Mouse (Mus musculus) lung, embryonic 16.5 days (tissue): Measurements from ENCODE around the gene Pcdh15. TPM values are rescaled to one million over a fixed set of nuclear protein-coding genes. Genes with fewer than 3 reads are reported as not detected.

Experiments
- ATAC-seq: fragments of 200-750 bp; cut with Nextera tagmentation; 2 replicates; pipeline ENCODE4 v1.8.0; 2017; ENCODE audit warnings: low read depth, mild to moderate bottlenecking, moderate library complexity
- H3K27ac ChIP-seq: fragments of 300-500 bp; sonication (generic); 2 replicates; pipeline ENCODE4 v1.5.1; 2014; ENCODE audit warnings: mild to moderate bottlenecking, control low read depth, low read length
- H3K27me3 ChIP-seq: fragments of 300-500 bp; sonication (generic); 2 replicates; pipeline ENCODE4 v1.6.1; 2014; ENCODE audit warnings: low read depth, low read length, mixed read lengths; ENCODE audit not compliant: control insufficient read depth, insufficient read depth
- H3K36me3 ChIP-seq: fragments of 300-500 bp; sonication (generic); 2 replicates; pipeline ENCODE4 v1.6.1; 2014; ENCODE audit warnings: low read length; ENCODE audit not compliant: control insufficient read depth, insufficient read depth
- H3K4me1 ChIP-seq: fragments of 300-500 bp; sonication (generic); replicated peaks from 2 replicates; pipeline ENCODE4 v1.6.1; 2014; ENCODE audit warnings: low read length, mixed read lengths; ENCODE audit not compliant: control insufficient read depth, insufficient read depth
- H3K4me2 ChIP-seq: fragments of 300-500 bp; sonication (generic); 2 replicates; pipeline ENCODE4 v1.6.1; 2014; ENCODE audit warnings: low read depth, low read length, control low read depth
- H3K4me3 ChIP-seq: fragments of 300-500 bp; sonication (generic); 2 replicates; pipeline ENCODE4 v1.5.1; 2014; ENCODE audit warnings: mild to moderate bottlenecking, low read length, control low read depth
- H3K9ac ChIP-seq: fragments of 300-500 bp; sonication (generic); 2 replicates; pipeline ENCODE4 v1.6.1; 2014; ENCODE audit warnings: low read length, control low read depth
- H3K9me3 ChIP-seq: fragments of 300-500 bp; sonication (generic); 2 replicates; pipeline ENCODE4 v1.6.1; 2016; ENCODE audit warnings: low read length; ENCODE audit not compliant: control insufficient read depth
- WGBS: fragments of 180-500 bp; shearing (Covaris S2); extraction: QIAGEN DNeasy Blood & Tissue Kit; methylation state at CpG from one replicate; pipeline ENCODE4 v1.1.7; 2014; 5-methylcytosine and 5-hydroxymethylcytosine counted together
- polyA plus RNA-seq: library from polyadenylated mRNA; unstranded; fragments of >200 nt; fragmentation: Nextera tagmentation; extraction: Ambion mirVana; gene quantifications from 2 replicates; pipeline ENCODE4 v1.2.1, GENCODE M21; 2015

The Pcdh15 gene
- polyA plus RNA-seq, 1 experiment from 2014 or later, result 0.08 TPM

- Histone ChIP-seq H3K4me2 (no peak overlapping the region), H3K4me3 (no peak overlapping the region), H3K27ac (no peak overlapping the region), H3K9me3 (no peaks in the 10 kb centered on the region), H3K27me3 (no peaks in the 10 kb centered on the region), H3K9ac (no peak overlapping the region), H3K36me3 (no peaks in the 10 kb centered on the region), H3K4me1 (no peaks in the 10 kb centered on the region)
- no peak for ATAC-seq
- 55% methylated on average over 5 of the region's 5 CpGs for WGBS
Observed at GRCm38 (mm10) chr10:73700519-73701286, 601.6 kb downstream of the Pcdh15 start.

GRCm38 (mm10) chr10:73725566-73726240, 626.6 kb downstream of the Pcdh15 start:
- 57% methylated on average over 7 of the region's 7 CpGs for WGBS
- H3K4me3 ChIP-seq, result no peak overlapping the region
- H3K27me3 ChIP-seq, result no peaks in the 10 kb centered on the region
- H3K9ac ChIP-seq, result no peak overlapping the region
- ATAC-seq, result no peak
- no peak overlapping the region for H3K27ac ChIP-seq
- H3K9me3 ChIP-seq, result no peaks in the 10 kb centered on the region
- no peaks in the 10 kb centered on the region for H3K4me1 ChIP-seq
- H3K36me3 ChIP-seq, result no peaks in the 10 kb centered on the region
- H3K4me2 ChIP-seq, result no peak overlapping the region

GRCm38 (mm10) chr10:73733246-73733645, 634.1 kb downstream of the Pcdh15 start:
- no peak overlapping the region for H3K27ac ChIP-seq
- H3K9me3 ChIP-seq, result no peaks in the 10 kb centered on the region
- H3K9ac ChIP-seq, result no peak overlapping the region
- no peaks in the 10 kb centered on the region for H3K36me3 ChIP-seq
- H3K4me3 ChIP-seq, result no peak overlapping the region
- H3K4me1 ChIP-seq, result no peaks in the 10 kb centered on the region
- WGBS, result 78% methylated on average over 7 of the region's 7 CpGs
- no peak overlapping the region for H3K4me2 ChIP-seq
- no peak for ATAC-seq
- H3K27me3 ChIP-seq, result no peaks in the 10 kb centered on the region

DNA sequence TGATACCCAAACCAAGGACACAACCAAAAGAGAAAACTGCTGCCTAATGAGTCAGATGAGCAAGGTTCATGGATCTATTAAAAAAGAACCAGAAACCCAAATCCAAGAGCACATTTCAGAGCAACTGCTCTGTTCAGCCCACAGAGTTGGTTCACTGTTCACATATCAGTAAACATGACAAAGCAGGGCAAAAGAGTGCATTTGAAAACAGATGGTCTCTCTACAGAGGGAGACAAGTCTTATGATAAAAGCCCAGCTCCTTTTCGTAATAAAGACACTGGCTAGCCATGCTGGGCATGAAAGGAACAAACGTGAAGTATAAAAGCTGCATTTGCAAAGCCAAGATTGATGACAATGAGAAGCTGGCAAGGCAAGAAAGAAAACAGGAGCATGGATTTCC, 649.9 kb downstream of the Pcdh15 start:
- WGBS, result 54% methylated on average over 2 of the region's 2 CpGs
- ATAC-seq, result no peak
- H3K9ac ChIP-seq, result no peak overlapping the region
- no peak overlapping the region for H3K4me2 ChIP-seq
- no peaks in the 10 kb centered on the region for H3K9me3 ChIP-seq
- no peaks in the 10 kb centered on the region for H3K27me3 ChIP-seq
- no peaks in the 10 kb centered on the region for H3K36me3 ChIP-seq
- no peak overlapping the region for H3K27ac ChIP-seq
- H3K4me3 ChIP-seq, result no peak overlapping the region
- H3K4me1 ChIP-seq, result no peaks in the 10 kb centered on the region

GRCm38 (mm10) chr10:73753876-73754275, 654.7 kb downstream of the Pcdh15 start:
- Histone ChIP-seq H3K4me3 (no peak overlapping the region), H3K36me3 (no peaks in the 10 kb centered on the region), H3K9me3 (no peaks in the 10 kb centered on the region), H3K27ac (no peak overlapping the region), H3K4me2 (no peak overlapping the region), H3K27me3 (no peaks in the 10 kb centered on the region), H3K4me1 (no peaks in the 10 kb centered on the region), H3K9ac (no peak overlapping the region)
- 36% methylated on average over 3 of the region's 3 CpGs for WGBS
- ATAC-seq, result no peak

- no peaks in the 10 kb centered on the region for H3K9me3 ChIP-seq
- no peak overlapping the region for H3K4me3 ChIP-seq
- ATAC-seq, result no peak
- H3K27me3 ChIP-seq, result no peaks in the 10 kb centered on the region
- H3K4me1 ChIP-seq, result no peaks in the 10 kb centered on the region
- no peak overlapping the region for H3K4me2 ChIP-seq
- no peaks in the 10 kb centered on the region for H3K36me3 ChIP-seq
- 40% methylated on average over 4 of the region's 4 CpGs for WGBS
- no peak overlapping the region for H3K9ac ChIP-seq
- H3K27ac ChIP-seq, result no peak overlapping the region
Observed at GRCm38 (mm10) chr10:73782945-73783344, 683.8 kb downstream of the Pcdh15 start.

DNA sequence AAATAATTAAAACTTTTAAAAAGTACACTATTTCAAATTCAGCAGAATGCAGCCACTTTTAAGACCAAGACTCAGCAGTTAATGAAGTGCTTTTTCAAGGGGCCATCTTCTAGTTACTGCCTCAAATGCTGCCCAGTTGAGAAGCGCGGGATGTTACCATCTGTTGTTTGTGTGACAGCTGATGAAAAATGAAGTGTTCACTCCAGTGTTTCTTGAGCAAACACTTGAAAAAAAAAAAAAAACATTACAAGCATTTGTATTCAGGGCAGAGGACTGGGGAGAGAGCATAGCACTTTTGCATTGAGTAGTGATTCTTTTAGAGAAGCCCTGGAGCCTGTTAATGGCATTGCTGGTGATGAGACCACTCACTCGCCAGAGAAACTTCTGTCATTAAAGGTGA, 689.0 kb downstream of the Pcdh15 start:
- no peaks in the 10 kb centered on the region for H3K36me3 ChIP-seq
- WGBS, result 22% methylated on average over 3 of the region's 3 CpGs
- no peak overlapping the region for H3K4me3 ChIP-seq
- no peaks in the 10 kb centered on the region for H3K27me3 ChIP-seq
- H3K9me3 ChIP-seq, result no peaks in the 10 kb centered on the region
- peak; percentile 91 for ATAC-seq
- H3K4me2 ChIP-seq, result no peak overlapping the region
- no peaks in the 10 kb centered on the region for H3K4me1 ChIP-seq
- H3K9ac ChIP-seq, result no peak overlapping the region
- no peak overlapping the region for H3K27ac ChIP-seq

GRCm38 (mm10) chr10:73805069-73805468, 705.9 kb downstream of the Pcdh15 start:
- Histone ChIP-seq H3K9me3 (no peaks in the 10 kb centered on the region), H3K4me3 (no peak overlapping the region), H3K4me1 (no peaks in the 10 kb centered on the region), H3K9ac (no peak overlapping the region), H3K27ac (no peak overlapping the region), H3K4me2 (no peak overlapping the region), H3K27me3 (no peaks in the 10 kb centered on the region), H3K36me3 (no peaks in the 10 kb centered on the region)
- WGBS, result 79% methylated on average over 4 of the region's 4 CpGs
- ATAC-seq, result no peak

DNA sequence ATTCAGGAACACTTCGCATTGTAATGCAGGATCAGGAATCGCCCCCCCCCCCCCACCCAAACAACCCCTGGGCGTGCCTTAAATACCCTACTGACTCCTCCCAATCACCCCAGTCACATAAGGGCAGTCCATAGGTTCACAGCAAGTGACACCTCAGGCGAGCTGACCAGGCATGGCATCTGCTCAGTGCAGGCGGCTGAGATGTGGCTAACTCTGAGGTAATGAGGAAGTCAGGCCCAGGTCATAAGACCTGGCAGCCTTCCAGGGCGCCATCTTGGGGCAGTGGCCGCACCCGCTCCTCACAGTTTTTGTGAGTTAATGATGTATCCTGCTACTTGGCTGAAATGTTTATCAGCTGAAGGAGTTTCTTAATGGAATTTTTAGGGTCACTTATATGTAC, 713.2 kb downstream of the Pcdh15 start:
- Histone ChIP-seq H3K9me3 (no peaks in the 10 kb centered on the region), H3K27me3 (no peaks in the 10 kb centered on the region), H3K4me3 (no peak overlapping the region), H3K36me3 (no peaks in the 10 kb centered on the region), H3K4me1 (no peaks in the 10 kb centered on the region), H3K9ac (no peak overlapping the region), H3K27ac (no peak overlapping the region), H3K4me2 (no peak overlapping the region)
- no peak for ATAC-seq
- WGBS, result 68% methylated on average over 8 of the region's 8 CpGs
